Mouse (Mus musculus) heart, adult 2 months (tissue): ENCODE measurements around the gene Pnmal1.

Experiments used
- CTCF ChIP-seq: fragments of 200-600 bp; IDR thresholded peaks from 2 replicates; pipeline ENCODE4 v1.8.1; 2022; ENCODE audit warnings: antibody characterized with exemption, mild to moderate bottlenecking, moderate library complexity
- POLR2A ChIP-seq: fragments of 200-500 bp; IDR thresholded peaks from 2 replicates; pipeline ENCODE4 v1.6.1; 2011; ENCODE audit warnings: mild to moderate bottlenecking, low read depth, low read length, control low read depth; ENCODE audit not compliant: insufficient read depth

DNA sequence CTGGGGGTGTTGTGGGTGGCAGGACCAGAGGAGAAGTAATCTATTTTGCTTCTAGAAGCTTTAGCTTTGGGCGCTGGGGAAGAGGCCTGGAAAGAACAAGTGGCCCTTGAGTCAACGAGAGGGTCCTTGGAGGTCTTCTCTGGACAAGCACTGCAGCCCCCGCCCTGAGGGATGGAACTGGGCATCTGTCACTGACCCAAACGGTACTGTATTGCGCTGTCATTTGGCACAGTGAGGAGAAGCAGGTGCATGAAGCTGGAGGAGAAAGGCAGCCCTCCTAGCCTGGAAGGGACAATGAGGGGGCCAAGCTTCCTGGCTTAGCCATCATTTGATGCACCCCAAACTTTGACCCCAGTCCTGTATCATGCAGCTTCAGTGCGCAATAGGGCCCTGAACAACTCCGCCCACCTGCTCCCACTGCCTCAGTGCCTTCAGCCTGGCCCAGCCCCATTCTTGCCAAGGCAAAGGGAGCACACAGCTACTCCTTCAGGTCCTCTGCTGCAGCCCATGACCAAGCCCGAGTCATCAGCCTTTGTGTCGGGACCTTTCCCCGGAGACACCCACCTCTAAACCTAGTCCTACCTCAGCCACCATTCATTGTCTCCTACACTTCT is 37.0 kb upstream of the Pnmal1 start:
- TF ChIP-seq POLR2A = peak; percentile 28; the same call in 1 of the 2 replicates
- TF ChIP-seq CTCF = no peak
